Mouse (Mus musculus): ENCODE results near the gene Wfdc1. TPM values are rescaled to one million over a fixed set of nuclear protein-coding genes. Genes with fewer than 3 reads are reported as not detected.

Gene Wfdc1
- total and polyA plus RNA-seq, 3 experiments = not detected

DNA sequence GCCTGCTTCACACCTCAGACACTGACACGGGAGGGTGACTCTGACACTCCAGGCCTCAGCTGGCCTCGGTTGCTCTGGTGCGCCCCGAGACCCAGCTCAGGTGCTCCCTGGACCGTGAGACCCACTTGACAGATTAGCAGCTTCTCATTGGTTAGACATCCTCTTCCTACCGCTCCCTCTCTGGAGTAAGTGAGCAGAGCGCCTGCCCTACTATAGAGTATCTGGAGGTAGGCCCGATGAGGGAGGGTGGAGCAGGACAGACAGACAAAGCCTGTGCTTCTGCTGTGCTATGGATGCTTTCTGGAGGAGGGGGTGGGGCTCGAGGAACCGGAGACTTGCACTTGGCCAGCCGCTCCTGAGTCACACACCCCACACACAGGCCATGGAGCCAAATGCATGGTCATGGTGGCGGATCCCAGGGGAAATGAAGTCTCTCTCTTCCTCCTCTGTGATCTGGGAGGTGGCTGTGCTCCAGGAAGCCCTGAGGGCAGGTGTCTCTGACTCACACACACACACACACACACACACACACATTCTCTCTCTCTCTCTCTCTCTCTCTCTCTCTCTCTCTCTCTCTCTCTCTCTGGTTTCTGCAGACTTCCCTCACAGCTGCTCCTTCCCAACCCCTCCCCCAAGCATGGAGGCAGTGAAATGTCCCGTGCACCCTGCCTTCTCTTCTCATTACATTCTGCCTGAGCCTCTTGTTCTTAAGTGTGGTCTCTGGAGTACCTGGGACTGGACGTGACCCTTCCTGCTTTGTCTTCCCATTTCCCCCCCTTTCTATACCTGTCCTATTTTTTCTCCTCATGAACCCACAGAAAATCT is 42.9 kb downstream of the Wfdc1 start:
- H3K27ac ChIP-seq (ENCODE audit: insufficient read depth, low read depth) = no peak overlapping the region
- H3K27me3 ChIP-seq (replicated peaks) = peaks cover 35% of the 10 kb centered on the region
- no peaks in the 10 kb centered on the region for H3K9me3 ChIP-seq (replicated peaks; ENCODE audit: low read length)
- TF ChIP-seq ZNF384 (IDR thresholded peaks at IDR 0.05; ENCODE audit: low read depth, low read length) (no peak), BHLHE40 (IDR thresholded peaks at IDR 0.05; ENCODE audit: low read depth, low read length) (no peak), MYC (IDR thresholded peaks at IDR 0.05; ENCODE audit: low read depth, low read length) (no peak), CHD2 (IDR thresholded peaks at IDR 0.05; ENCODE audit: low read length) (no peak), CTCF (conservative IDR thresholded peaks at IDR 0.05 in 1 of 2, IDR thresholded peaks at IDR 0.05 in 1 of 2; ENCODE audit: low read depth in 2 of 2, low read length in 2 of 2) (no peak), PAX5 (IDR thresholded peaks at IDR 0.05; ENCODE audit: low read length) (no peak), USF1 (IDR thresholded peaks at IDR 0.05; ENCODE audit: low read depth, low read length) (no peak), MXI1 (IDR thresholded peaks at IDR 0.05; ENCODE audit: low read depth, low read length) (no peak), SIN3A (IDR thresholded peaks at IDR 0.05; ENCODE audit: low read length) (no peak), MAZ (IDR thresholded peaks at IDR 0.05; ENCODE audit: low read depth, low read length) (no peak), NRF1 (IDR thresholded peaks at IDR 0.05; ENCODE audit: low read depth, low read length) (no peak), GABPA (IDR thresholded peaks at IDR 0.05; ENCODE audit: insufficient replicate concordance, low read depth, low read length) (no peak), JUND (conservative IDR thresholded peaks at IDR 0.05; ENCODE audit: low read depth, low read length) (no peak), IRF4 (IDR thresholded peaks at IDR 0.05; ENCODE audit: low read depth, low read length) (no peak), E2F4 (IDR thresholded peaks at IDR 0.05; ENCODE audit: insufficient replicate concordance, low read depth, low read length) (no peak)
- peaks cover 8 to 12% of the 10 kb centered on the region in 2 experiments; a peak in 3 of 4 replicates for H3K4me1 ChIP-seq (ENCODE audit: control insufficient read depth in 1 of 2, insufficient read depth in 2 of 2)
- no peak overlapping the region for H3K9ac ChIP-seq (ENCODE audit: insufficient read depth, low read depth)
- in situ Hi-C loops (cut with MboI; ENCODE audit: low pct_ligation_motif_present, low pct_unique_long_range_greater_than_20kb, low sequenced_read_pairs) = loop anchor here (10.0 kb wide), 1 partner anchor 136 kb away; the partner anchor contains the start of gene Cotl1
- H3K4me2 ChIP-seq (ENCODE audit: insufficient read depth, low read depth, poor library complexity, severe bottlenecking) = no peak overlapping the region
- no peaks in the 10 kb centered on the region for H3K79me2 ChIP-seq (replicated peaks; ENCODE audit: control insufficient read depth, extremely low read depth, insufficient read depth, poor library complexity, severe bottlenecking)
- H3K36me3 ChIP-seq (replicated peaks in 1 of 2; ENCODE audit: control insufficient read depth in 1 of 2, insufficient read depth in 1 of 2, low read length in 1 of 2) = no peaks in the 10 kb centered on the region
- peak; percentile 49 for DNase-seq (ENCODE audit: extremely low read depth)
- no peak overlapping the region for H3K4me3 ChIP-seq (replicated peaks in 1 of 3; ENCODE audit: low read depth in 2 of 3, low read length in 2 of 3, poor library complexity in 1 of 3)
- dilution Hi-C loops (cut with MboI; ENCODE audit: extremely low pct_ligation_motif_present, extremely low pct_unique_long_range_greater_than_20kb, low sequenced_read_pairs) = no loop called here

DNA sequence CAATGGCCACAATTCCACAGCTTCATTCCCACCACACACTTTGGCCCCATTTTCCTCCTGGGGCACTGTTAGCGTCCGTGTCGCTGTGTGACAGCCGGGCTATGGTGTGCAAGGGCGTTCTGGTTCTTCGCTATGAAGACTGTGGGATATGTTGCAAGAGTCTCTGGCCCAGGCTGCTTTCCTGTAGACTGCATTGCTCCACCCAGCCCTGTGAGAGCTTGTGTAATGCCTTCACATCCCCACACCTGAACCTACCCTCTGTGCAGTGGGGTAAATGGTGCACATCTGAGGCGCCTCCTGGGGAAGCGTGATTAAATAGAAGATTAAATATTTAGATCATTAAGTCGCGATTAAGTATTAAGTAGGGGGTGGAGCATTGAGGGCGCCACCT is 43.5 kb downstream of the Wfdc1 start:
- Histone ChIP-seq H3K4me1 (ENCODE audit: control insufficient read depth in 1 of 2, insufficient read depth in 2 of 2) (peaks cover 8 to 12% of the 10 kb centered on the region in 2 experiments; a peak in 3 of 4 replicates), H3K9me3 (replicated peaks; ENCODE audit: low read length) (no peaks in the 10 kb centered on the region), H3K27me3 (replicated peaks) (peaks cover 37% of the 10 kb centered on the region), H3K4me3 (replicated peaks in 1 of 3; ENCODE audit: low read depth in 2 of 3, low read length in 2 of 3, poor library complexity in 1 of 3) (no peak overlapping the region), H3K27ac (ENCODE audit: insufficient read depth, low read depth) (no peak overlapping the region), H3K79me2 (replicated peaks; ENCODE audit: control insufficient read depth, extremely low read depth, insufficient read depth, poor library complexity, severe bottlenecking) (no peaks in the 10 kb centered on the region), H3K36me3 (replicated peaks in 1 of 2; ENCODE audit: control insufficient read depth in 1 of 2, insufficient read depth in 1 of 2, low read length in 1 of 2) (no peaks in the 10 kb centered on the region), H3K9ac (ENCODE audit: insufficient read depth, low read depth) (no peak overlapping the region), H3K4me2 (ENCODE audit: insufficient read depth, low read depth, poor library complexity, severe bottlenecking) (no peak overlapping the region)
- no peak for TF ChIP-seq MXI1 (IDR thresholded peaks at IDR 0.05; ENCODE audit: low read depth, low read length)
- no peak for TF ChIP-seq MAX (IDR thresholded peaks at IDR 0.05; ENCODE audit: low read length)
- TF ChIP-seq ZNF384 (IDR thresholded peaks at IDR 0.05; ENCODE audit: low read depth, low read length) = no peak
- TF ChIP-seq ZKSCAN1 (IDR thresholded peaks at IDR 0.05; ENCODE audit: borderline replicate concordance, low read depth, low read length) = no peak
- TF ChIP-seq IRF4 (IDR thresholded peaks at IDR 0.05; ENCODE audit: low read depth, low read length) = no peak
- TF ChIP-seq MYC (IDR thresholded peaks at IDR 0.05; ENCODE audit: low read depth, low read length) = no peak
- no peak for TF ChIP-seq HCFC1 (IDR thresholded peaks at IDR 0.05; ENCODE audit: low read depth, low read length)
- dilution Hi-C loops (cut with MboI; ENCODE audit: extremely low pct_ligation_motif_present, extremely low pct_unique_long_range_greater_than_20kb, low sequenced_read_pairs) = no loop called here
- in situ Hi-C loops (cut with MboI; ENCODE audit: low pct_ligation_motif_present, low pct_unique_long_range_greater_than_20kb, low sequenced_read_pairs) = loop anchor here (10.0 kb wide), 1 partner anchor 135 kb away; the partner anchor contains the start of gene Cotl1
- no peak for DNase-seq (ENCODE audit: extremely low read depth)
